Mouse (Mus musculus) v-Abl transformed pro-B cells (cell line): ENCODE measurements around the gene Lpp.
"Not testable (repeated sequence)": the region's sequence is repeated elsewhere in the genome, so short reads cannot be mapped to it uniquely, and the experiment has no call there.

Experiments
- in situ Hi-C, 2 experiments: fragments of 400-800 bp; cut with MboI; formaldehyde crosslinking; loops; one replicate each; pipeline ENCODE4 v1.15.1; 2025; ENCODE audit not compliant: unreplicated experiment in 2 of 2

Lpp gene

GRCm38 (mm10) chr16:24990331-24990730 is 597.0 kb downstream of the Lpp start:
- in situ Hi-C loops = no loop called here

- in situ Hi-C loops = no loop called here
Observed at GRCm38 (mm10) chr16:24991059-24991541, 597.8 kb downstream of the Lpp start.

GRCm38 (mm10) chr16:24991995-24992394 is 598.7 kb downstream of the Lpp start:
- in situ Hi-C loops = no loop called here

GRCm38 (mm10) chr16:24992494-24992893 is 599.2 kb downstream of the Lpp start:
- in situ Hi-C loops = no loop called here

- in situ Hi-C loops = no loop called here
Observed at GRCm38 (mm10) chr16:25010980-25011877, 617.9 kb downstream of the Lpp start.

GRCm38 (mm10) chr16:25012938-25013337 is 619.6 kb downstream of the Lpp start:
- in situ Hi-C loops = no loop called here

- in situ Hi-C loops = no loop called here
Observed at GRCm38 (mm10) chr16:25016261-25016836, 623.0 kb downstream of the Lpp start.

GRCm38 (mm10) chr16:25017046-25017445 is 623.7 kb downstream of the Lpp start:
- in situ Hi-C loops = no loop called here

GRCm38 (mm10) chr16:25021743-25022359 is 628.5 kb downstream of the Lpp start:
- in situ Hi-C loops = not testable (repeated sequence)

- in situ Hi-C loops = no loop called here
Observed at GRCm38 (mm10) chr16:25024591-25024990, 631.3 kb downstream of the Lpp start.

- in situ Hi-C loops = no loop called here
Observed at GRCm38 (mm10) chr16:25026191-25026590, 632.9 kb downstream of the Lpp start.

- in situ Hi-C loops = no loop called here
Observed at GRCm38 (mm10) chr16:25029548-25029947, 636.2 kb downstream of the Lpp start.

- in situ Hi-C loops = no loop called here
Observed at GRCm38 (mm10) chr16:25037361-25037760, 644.1 kb downstream of the Lpp start.

GRCm38 (mm10) chr16:25038529-25038928 is 645.2 kb downstream of the Lpp start:
- in situ Hi-C loops = no loop called here

- in situ Hi-C loops = no loop called here
Observed at GRCm38 (mm10) chr16:25039904-25040303, 646.6 kb downstream of the Lpp start.

- in situ Hi-C loops = no loop called here
Observed at GRCm38 (mm10) chr16:25041165-25041564, 647.9 kb downstream of the Lpp start.

- in situ Hi-C loops = no loop called here
Observed at GRCm38 (mm10) chr16:25041855-25042529, 648.7 kb downstream of the Lpp start.
